Mouse (Mus musculus) left cerebral cortex, postnatal 25 days (tissue): Measurements from ENCODE around the gene Rhoj. TPM values are rescaled to one million over a fixed set of nuclear protein-coding genes. Genes with fewer than 3 reads are reported as not detected.

Source experiments
- DNase-seq, 2 experiments: peaks; one replicate each; pipeline ENCODE4 v3.0.0; 2022; ENCODE audit warnings: low spot score in 2 of 2, mixed read lengths in 1 of 2
- intact Hi-C: fragments of 180-260 bp; cut with DNase I; formaldehyde crosslinking; loops from one replicate; pipeline ENCODE4 v1.15.1; 2025
- total RNA-seq, 2 experiments: library from RNA; stranded (reverse); gene quantifications; 2 replicates each; pipeline ENCODE4 v1.2.3; 2021

The Rhoj gene
- total RNA-seq, 2 experiments from 2014 or later, result 3.6 to 4.6 TPM

- peak in 1 of 2 experiments; percentile 25 for DNase-seq
- intact Hi-C loops, result loop anchor here (5.0 kb wide), 1 partner anchor 1128 kb away; no protein-coding TSS in a partner anchor
Measured at GRCm38 (mm10) chr12:75450011-75450410, 141.9 kb downstream of the Rhoj start.

- DNase-seq, result no peak
- intact Hi-C loops, result loop anchor here (5.0 kb wide), 1 partner anchor 1128 kb away; no protein-coding TSS in a partner anchor
Measured at GRCm38 (mm10) chr12:75450592-75450991, 142.5 kb downstream of the Rhoj start.

Other genes starting within 250 kb of the Rhoj start
- 10 to 100 TPM; 85.4 to 90.0 TPM for gene Kcnh5, start 131.0 kb upstream of the Rhoj start, total RNA-seq
- gene Gphb5, start 108.5 kb downstream of the Rhoj start, total RNA-seq, result not detected